Mouse (Mus musculus) testis, postnatal 14 days (tissue): ENCODE measurements around the gene B3gntl1.
"Not testable (repeated sequence)": the region's sequence is repeated elsewhere in the genome, so short reads cannot be mapped to it uniquely, and the experiment has no call there.

Source experiments
- DNase-seq: peaks from one replicate; pipeline ENCODE4 v3.0.0; 2021; ENCODE audit warnings: low spot score

B3gntl1 gene

DNA sequence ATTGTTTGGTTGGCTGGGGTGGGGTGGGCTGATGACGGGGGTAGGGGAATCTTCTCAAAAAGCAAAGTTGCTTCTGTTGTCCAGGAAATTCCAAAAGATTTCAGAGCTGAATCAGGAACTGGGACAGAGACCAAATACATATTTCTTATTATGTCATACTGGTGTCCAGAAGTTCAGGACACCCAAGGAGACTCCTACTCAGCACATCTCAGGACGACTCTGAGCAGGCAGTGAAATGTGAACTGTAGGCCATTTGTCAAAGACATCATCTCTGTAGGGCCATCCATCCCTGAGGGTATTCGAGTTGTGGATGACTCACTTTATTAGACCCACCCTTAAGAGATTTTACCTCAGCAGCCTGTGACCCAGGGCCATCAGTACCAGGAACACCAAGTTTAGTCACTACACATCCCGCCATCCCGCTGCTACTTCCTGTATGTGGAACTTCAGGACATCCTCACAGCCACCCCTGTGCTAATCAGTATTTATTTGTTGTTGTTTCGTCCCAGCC lies 12.6 kb upstream of the B3gntl1 start:
- DNase-seq: no peak

GRCm38 (mm10) chr11:121683243-121683642 lies 10.3 kb upstream of the B3gntl1 start:
- no peak for DNase-seq

- no peak for DNase-seq
Measured at GRCm38 (mm10) chr11:121680750-121681149, 7.8 kb upstream of the B3gntl1 start.

DNA sequence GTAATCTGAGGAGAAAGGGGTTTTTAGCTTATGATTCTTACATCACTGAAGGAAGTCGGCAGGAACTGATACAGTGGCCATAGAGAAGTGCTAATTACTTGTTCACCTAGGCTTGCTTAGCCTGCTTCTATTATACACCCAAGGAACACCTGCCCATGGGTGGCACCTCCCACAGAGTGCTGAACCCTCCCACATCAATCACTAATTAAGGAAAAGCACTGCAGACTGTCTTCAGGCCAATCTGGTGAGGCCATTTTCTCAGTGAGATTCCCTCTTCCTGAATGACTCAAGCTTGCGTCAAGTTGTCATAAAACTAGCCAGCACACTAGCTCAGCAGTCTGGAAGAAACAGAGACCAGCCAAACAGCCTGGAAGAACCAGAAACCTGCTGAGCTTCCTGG lies 6.6 kb upstream of the B3gntl1 start:
- DNase-seq: no peak

DNA sequence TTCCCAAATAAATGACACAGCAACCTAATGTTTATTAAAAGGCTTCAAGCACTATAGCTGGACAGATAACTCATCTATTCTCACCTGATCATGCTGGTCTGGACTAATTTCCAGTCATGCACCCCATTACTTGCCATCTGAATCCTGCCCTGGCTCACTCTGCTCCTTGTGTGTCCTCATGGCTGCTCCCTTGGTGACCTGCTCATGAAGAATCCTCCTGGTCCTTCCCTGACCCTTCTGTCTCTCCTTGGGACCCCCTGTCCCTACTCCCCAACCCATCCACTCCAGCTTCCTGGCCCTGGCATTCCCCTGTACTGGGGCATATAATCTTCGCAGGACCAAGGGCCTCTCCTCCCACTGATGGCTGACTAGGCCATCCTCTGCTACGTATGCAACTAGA lies 3.9 kb upstream of the B3gntl1 start:
- DNase-seq: no peak

DNA sequence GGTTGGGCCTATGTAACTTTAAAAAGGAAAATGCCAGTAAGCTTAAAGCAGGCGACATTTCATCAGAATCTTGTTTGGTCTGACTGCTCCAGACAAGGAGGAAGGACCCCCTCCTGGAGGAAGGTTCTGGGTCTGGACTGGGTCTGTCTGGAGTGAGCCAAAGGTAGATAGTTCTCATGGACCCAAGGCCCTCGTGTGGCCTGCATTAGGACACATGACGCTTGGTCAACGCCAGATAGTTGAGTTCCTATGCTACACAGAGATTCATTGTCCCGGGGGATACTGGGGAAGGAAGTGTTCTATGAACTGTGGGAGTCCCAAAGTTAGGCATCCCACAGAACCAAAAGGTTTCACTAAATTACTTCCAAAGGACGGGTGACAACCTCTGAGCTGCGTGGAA lies 676 bp upstream of the B3gntl1 start:
- peak; percentile 25 for DNase-seq

DNA sequence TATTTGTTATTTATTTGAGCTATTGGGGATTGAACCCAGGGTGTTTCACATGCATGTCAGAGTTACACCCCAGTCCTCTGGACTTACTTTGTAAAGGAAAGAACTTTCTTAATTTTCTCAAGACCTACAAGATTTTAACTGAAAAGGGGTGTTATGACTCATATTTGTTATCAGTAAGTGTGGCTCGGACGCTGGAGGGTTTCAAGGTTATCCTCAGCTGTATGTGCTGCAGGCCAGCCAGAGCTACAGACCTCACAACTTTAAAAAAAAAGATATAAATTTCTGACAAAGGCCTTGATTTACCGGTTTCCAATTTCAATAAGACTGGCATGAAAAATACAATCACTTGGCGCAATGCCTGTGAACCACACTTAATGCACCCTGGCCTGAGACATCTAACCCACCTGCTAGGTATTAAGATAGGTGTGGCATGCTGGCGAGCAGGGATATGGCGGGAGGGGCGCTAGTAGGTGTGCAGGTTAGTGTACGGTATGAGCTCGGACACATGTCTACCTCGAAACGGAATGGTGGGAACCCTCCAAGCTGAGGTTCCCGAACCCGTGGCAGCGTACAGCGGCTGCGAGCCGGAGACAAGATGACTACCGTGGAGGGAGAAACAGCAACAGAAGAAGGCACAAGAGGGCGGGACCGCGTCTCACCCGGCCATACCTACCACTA lies 502 bp downstream of the B3gntl1 start:
- DNase-seq: no peak

DNA sequence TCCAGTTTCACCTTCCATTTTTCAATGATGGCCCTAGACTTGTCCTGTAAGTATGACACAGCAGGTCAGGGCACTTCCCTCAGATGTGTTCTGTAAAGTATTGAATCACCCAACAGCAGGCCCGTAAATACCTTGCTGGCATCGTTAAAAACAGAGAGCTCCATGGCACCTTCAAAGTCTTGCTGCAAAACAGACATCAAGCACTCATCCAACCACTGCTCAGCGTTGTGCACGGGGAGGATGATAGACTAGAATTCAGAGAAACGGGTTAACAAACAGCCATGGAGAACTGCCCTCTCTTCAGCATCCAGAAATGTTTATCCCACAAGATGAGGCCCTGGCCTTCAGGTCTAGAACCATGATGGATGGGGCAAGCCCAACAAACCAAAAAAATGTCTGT lies 2.0 kb downstream of the B3gntl1 start:
- no peak for DNase-seq

DNA sequence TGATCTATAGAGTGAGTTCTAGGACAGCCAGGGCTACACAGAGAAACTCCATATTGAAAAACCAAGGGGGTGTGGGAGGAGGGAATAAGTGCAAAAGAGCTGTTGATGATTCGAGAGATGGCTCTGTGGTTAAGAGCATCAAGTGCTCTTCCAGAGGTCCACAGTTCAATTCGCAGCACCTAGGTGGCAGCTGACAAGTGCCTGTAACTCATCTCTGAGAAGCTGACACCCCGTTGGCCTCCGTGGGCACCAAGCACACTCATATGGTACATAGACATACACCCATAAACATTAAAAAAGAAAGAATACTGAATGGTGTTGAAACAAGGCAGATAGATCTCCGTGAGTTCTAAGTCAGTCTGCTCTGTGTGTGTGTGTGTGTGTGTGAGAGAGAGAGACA lies 4.2 kb downstream of the B3gntl1 start:
- no peak for DNase-seq

GRCm38 (mm10) chr11:121667541-121667940 lies 5.4 kb downstream of the B3gntl1 start:
- no peak for DNase-seq

GRCm38 (mm10) chr11:121661116-121661515 lies 11.8 kb downstream of the B3gntl1 start:
- DNase-seq: no peak

DNA sequence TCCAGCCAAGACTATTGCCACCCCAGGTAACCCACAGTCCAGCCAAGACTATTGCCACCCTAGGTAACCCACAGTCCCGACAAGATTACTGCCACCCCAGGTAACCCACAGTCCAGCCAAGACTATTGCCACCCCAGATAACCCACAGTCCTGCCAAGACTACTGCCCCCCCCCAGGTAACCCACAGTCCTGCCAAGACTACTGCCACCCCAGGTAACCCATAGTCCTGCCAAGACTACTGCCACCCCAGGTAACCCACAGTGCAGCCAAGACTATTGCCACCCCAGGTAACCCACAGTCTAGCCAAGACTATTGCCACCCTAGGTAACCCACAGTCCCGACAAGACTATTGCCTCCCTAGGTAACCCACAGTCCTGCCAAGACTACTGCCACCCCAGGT lies 12.3 kb downstream of the B3gntl1 start:
- not testable (repeated sequence) for DNase-seq

DNA sequence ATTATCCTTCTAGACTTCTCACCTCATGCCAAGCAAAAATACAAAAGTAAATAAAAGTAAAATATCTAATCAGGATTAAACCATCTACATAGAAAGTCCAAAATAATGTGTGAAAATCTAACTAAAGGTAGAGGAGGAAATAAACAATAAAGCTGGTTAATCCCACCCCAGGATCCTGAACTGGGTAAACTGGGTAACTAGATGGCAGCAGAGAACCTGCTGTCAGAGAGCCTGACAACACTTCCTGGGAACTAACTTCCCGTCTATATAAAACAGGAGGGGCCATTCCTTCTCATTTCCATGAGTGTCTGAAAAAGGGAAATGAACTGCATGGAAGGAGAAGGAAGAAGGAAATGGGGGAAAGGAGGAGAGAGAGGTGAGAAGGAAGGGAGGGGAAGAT lies 14.8 kb downstream of the B3gntl1 start:
- DNase-seq: no peak

- no peak for DNase-seq
Measured at GRCm38 (mm10) chr11:121655807-121656511, 17.0 kb downstream of the B3gntl1 start.

DNA sequence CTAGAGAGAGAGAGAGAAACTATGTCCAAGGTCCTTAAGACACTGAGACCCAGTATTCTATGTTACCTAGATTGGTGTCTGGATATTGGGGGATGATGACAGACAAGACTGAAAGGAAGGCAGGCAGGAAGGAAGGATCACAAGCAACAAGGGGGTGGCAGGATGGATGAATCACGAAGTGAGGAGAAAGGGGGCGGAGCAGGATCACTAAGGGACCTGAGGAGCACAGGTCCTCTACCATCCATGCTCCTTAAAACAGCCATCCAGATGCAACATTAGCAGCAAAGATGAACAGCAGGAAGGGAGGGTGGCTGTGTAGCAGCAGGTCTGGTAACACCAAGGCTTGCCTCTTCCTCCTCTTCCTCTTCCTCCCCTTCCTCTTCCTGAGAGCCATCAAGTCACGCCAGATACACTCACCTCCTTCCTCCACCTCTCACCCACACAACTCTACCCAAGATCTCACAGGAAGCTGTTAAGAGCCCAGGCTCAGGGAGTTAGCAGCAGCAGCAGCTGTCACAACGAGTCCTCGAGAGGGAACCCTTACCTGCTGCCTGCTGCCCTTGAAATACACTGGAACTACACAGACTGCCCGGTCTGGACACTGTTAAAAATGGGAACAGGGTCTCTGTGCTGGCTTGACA lies 17.7 kb downstream of the B3gntl1 start:
- no peak for DNase-seq

GRCm38 (mm10) chr11:121654406-121654945 lies 18.5 kb downstream of the B3gntl1 start:
- DNase-seq: no peak

GRCm38 (mm10) chr11:121653631-121654030 lies 19.3 kb downstream of the B3gntl1 start:
- no peak for DNase-seq

DNA sequence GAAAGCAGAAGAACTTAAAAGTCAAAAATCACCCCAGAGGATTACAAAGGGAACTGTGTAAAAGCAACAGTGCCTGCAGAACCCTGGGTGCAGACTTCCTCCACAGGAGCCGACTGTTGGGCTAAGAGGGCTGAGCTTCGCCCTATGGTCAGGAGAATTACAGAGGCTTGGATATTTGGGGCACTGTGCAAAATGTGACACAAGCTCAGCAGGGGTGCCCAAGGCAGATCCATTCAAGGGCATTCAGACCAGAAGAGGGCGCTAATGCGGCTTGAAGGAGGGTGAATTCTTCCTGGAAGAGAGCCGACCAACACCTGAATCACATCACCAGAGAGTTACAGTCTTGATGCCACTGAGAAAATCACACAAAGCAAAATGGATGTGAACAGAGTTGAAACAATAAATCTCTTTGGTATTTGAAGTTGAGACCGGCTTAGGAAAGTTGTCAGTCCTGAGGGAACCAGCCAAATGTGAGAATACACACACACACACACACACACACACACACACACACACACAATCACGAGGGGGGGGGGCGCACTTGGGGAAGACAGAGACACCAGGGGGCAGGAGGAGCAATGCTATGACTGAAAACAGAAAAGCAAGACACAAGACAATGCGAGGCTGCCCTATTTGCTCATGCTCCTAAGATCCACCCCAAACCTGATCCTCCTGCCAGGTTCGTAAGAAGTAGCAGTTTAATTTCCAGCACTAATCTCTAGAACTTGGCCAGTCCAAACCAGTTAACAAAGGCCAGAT lies 20.2 kb downstream of the B3gntl1 start:
- DNase-seq: no peak

DNA sequence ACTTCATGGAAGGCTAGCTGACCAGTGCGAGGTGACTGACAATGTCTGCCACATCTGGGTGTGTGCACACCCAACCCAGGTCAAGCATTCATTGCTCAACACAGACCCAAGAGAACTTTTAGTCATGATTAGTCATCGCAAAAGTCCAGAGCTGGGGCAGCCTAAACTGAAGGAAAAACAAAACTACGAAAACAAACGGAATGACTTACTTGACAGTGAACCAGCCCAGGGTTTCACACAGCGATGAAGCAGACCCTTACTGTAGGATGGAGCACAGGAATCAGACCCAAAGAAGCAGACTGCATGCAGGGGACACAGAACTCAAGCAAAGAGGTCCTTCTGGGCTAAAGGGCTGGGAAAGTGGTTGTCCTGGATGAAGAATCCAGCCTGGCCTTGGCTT lies 21.0 kb downstream of the B3gntl1 start:
- DNase-seq: no peak

GRCm38 (mm10) chr11:121651556-121651955 lies 21.4 kb downstream of the B3gntl1 start:
- no peak for DNase-seq

- no peak for DNase-seq
Measured at GRCm38 (mm10) chr11:121650668-121651067, 22.3 kb downstream of the B3gntl1 start.

GRCm38 (mm10) chr11:121649900-121650299 lies 23.1 kb downstream of the B3gntl1 start:
- DNase-seq: peak; percentile 45
